Mouse (Mus musculus): ENCODE data around the gene Myt1l.

Gene Myt1l

DNA sequence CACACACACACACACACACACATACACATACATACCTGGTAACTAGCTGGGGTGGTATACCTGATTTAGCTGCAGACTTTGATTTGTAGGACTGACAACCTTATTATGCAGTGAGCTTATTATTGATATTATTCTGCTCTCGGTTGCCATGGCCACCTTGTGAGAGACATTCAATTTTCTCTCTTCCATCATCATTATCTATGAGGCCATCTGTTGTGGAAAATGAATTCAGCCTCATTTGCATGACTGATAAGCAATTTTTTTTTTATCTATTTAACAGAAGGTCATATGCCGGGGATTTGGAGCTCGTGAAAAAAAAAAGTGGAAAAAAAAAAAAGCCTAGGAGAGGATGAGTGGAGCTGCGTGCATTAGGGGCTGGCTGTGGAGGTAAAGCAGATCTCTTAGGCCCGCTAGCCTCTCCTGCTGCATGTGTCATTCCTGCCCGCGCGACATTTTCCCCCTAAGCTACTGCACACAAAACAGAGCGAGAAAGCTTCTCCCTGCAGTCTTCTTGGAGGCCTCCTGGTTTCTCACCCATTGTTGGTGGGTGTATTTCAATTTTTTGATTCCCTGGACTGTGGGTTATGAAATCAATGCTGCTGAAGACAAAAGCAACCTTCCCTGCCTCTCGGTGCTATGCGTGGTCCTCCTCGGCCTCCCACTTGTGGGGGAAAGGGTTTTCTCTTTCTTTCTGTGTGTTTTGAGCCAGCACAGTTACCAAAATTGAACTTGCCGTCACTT, at the start of gene Myt1l:
TSS of gene Myt1l (plus strand) at position 354 of the 741 bp plus-strand sequence.
- no peak for DNase-seq (ENCODE audit: low spot score in 2 of 2)

DNA sequence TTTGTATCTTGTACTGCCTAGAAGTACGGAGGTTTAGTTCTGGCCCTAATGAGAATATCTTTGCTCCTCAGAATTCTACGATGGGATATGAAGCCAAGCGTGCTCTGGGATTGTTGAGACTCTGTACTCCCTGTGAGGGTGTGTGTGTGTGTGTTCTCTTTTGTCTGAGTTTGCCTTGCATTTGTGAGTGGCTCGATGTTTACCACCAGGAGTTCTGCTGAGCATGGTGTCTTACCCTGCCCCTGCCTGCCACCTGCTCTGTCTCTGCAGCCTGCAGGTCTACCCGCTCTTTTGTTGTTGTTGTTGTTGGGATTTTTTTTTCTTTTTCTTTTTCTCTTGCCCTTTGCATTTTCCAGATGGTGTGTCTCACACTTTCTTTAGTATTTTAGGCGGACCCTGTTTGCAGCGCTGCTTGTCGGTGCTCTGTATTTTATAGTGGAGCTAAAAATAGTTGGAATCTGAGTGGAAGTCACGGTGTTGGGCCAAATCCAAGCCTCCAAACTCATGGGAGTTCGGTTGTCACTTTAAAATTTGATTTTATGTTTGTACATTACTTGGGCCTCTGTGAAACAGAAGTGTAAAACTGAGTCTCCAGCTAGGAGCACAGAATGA, 41.7 kb upstream of the Myt1l start:
- DNase-seq (ENCODE audit: low spot score in 2 of 2): no peak

- DNase-seq (ENCODE audit: low spot score in 2 of 2): no peak
Measured at GRCm38 (mm10) chr12:29526236-29526644, 1.9 kb upstream of the Myt1l start.

DNA sequence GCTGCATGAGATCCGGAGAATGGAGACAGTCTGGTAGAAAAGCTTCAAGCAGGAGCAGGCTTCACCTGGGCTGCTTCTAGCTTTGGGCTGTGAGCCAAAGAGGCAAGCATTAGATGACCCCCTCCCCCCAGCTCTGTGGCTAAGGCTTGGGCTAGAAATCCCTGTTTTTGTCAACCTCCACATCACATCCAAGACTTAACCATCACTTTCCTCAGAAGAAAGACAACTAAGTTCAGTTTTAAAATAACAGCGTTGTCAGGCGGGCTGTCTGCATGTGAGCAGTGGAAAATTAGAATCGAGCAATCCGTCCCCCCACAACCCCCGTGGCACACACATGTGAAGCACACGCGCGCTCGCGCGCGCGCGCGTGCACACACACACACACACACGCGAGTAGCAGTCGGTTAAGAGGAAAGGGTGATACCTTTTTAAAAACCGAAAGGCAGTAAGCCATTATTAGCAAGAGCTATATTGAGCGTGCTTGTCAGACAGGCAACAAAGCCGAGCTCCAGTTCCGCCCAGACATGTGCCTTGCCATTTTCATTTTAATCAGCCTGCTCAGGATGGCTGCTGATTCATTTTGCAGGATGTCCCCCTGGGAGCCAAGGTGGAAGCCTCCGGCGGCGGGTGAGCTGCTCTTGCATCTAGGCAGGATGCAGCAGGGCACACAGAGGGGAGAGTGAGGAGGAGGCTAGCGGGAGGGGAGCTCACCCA, 979 bp upstream of the Myt1l start:
- no peak for DNase-seq (ENCODE audit: low spot score in 2 of 2)

- DNase-seq (ENCODE audit: low spot score in 2 of 2): no peak
Measured at GRCm38 (mm10) chr12:29530241-29530725, 2.1 kb downstream of the Myt1l start.

GRCm38 (mm10) chr12:29530823-29531222, 2.6 kb downstream of the Myt1l start:
- no peak for DNase-seq (ENCODE audit: low spot score in 2 of 2)

GRCm38 (mm10) chr12:29533071-29533876, 5.1 kb downstream of the Myt1l start:
- DNase-seq (ENCODE audit: low spot score in 2 of 2): no peak

- no peak for DNase-seq (ENCODE audit: low spot score in 2 of 2)
Measured at GRCm38 (mm10) chr12:29534326-29534725, 6.1 kb downstream of the Myt1l start.

- DNase-seq (ENCODE audit: low spot score in 2 of 2): no peak
Measured at GRCm38 (mm10) chr12:29534761-29535300, 6.6 kb downstream of the Myt1l start.

DNA sequence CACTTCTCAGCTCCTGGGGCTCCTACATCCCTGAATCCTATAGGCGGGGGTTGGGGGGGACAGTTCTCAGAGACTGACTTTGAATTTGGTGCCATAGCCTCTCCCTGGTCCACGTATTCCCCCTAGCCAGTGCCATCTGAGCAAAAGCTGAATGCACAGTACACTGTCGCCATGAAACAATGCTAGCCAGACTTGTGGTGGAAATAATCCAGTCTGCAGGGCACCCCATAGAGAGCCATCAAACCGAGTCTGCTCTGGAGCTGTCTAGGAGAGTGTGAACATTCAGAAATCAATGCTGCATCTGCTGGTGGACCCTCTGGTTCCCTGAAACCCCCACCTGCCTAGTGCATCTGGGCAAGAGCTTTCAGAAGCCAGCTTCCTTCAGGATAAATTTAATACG, 9.7 kb downstream of the Myt1l start:
- DNase-seq (ENCODE audit: low spot score in 2 of 2): no peak

DNA sequence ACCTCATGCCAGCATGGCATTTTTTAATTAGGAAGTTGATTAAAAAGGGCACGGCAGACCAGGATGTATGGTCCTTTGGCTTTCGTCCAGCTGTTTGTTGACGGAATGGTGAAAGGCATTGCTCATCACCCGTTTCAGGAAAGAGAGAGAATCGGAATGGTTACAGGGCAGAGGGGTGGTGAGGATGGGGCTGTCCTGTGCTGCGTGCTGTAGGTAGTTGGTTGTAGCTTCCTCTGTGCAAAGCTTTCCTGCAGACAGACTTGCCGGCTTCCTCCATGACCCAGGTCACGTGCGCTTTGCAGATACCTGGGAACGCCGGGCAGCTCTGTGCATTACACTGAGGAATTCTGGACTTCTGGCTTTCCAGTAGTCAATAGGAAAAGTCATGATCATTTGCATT, 10.3 kb downstream of the Myt1l start:
- DNase-seq (ENCODE audit: low spot score in 2 of 2): no peak

DNA sequence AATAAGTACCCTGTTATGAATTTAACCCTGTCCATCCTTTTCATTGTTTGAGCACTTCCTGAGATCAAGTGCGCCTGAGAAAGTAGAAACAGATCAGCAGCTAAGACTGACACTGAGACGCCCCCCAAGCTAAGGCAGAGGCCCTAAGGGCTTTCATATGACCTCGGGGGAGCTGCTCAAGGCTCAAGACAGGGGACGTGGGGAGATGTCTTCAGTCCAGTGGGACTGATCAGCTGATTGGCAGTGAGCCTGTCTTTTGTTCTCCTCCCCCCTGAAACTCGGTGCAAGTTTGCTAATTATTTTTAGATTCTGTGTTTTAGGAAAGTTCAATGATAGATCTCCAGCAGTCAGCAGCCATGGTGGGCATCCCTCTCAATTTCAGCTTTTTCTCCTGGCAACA, 10.9 kb downstream of the Myt1l start:
- no peak for DNase-seq (ENCODE audit: low spot score in 2 of 2)

GRCm38 (mm10) chr12:29540741-29541140, 12.6 kb downstream of the Myt1l start:
- no peak for DNase-seq (ENCODE audit: low spot score in 2 of 2)

DNA sequence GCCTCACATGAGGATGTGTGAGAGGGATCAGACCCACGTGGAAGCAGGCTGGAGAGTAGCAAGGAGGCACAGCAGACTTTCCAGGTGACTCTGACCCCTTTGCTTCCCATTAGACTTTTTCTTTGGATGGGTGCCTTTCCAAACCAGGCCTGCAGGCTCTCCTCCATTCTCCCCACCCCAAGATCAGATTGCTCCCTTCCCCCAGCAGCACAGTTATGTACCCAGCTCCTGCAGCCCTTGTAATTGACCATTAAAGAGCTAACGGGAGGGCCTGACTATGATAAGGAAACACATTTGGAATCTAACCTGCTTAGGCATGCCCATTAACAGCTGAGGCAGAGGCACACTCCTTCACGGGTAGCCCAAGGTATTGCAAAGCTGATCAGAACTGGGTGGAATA, 17.9 kb downstream of the Myt1l start:
- DNase-seq (ENCODE audit: low spot score in 2 of 2): no peak

GRCm38 (mm10) chr12:29547112-29547511, 18.9 kb downstream of the Myt1l start:
- no peak for DNase-seq (ENCODE audit: low spot score in 2 of 2)

DNA sequence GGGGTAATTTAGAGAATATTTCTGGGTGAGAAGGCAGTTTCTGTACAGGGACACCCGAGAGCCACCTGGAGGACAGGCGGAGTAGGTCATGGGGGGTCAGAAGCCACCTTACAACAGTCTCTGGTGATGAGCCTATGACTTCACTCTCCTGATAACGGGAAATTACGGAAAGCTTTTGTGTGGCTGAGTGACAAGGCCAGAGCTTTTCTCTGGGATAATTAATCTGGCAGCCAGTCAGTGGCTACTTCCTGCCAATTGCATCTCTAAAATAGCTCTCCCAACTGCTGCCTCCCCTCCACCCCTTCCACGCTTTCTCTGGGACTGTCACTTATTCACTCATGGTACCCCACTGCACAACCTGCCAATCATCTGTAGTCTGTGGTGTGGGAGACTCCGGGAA, 19.6 kb downstream of the Myt1l start:
- no peak for DNase-seq (ENCODE audit: low spot score in 2 of 2)

DNA sequence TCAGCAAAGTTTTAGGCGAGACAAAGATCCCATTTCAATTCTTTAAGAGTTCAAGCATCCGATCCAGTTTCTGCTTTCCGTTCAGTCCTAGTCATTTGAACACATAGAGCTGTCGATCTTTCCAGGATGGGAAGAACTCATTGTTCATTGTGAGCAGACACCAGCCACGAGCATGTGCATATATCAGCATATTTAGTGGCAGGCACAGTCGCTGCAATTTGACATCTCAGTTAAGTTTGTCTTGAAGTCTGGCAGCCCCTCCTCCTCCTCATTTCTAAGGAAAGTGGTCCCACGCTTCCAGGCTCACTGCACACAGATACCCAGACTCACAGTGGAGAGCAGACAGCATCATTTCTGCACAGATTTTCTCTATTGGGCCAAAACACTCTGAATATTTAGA, 25.0 kb downstream of the Myt1l start:
- DNase-seq (ENCODE audit: low spot score in 2 of 2): no peak

DNA sequence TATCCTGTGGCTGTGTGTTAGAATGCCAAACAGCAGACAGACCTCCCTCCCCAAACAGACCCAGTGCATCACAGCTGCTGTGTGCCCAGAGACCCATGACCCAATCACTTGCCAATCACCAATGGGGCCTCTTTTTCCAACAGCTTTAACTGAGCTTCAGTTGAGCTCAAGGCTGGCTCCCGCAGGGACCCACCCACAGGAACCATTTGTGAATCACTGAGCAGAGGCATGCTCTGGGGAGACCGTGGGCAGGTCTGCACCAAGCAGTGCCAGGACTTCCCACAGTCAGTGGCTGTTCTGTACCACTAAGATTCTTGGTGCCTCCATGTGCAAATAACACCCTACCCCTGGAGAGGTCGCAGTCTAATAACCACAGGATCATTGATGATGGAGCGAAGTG, 27.5 kb downstream of the Myt1l start:
- DNase-seq (ENCODE audit: low spot score in 2 of 2): no peak

DNA sequence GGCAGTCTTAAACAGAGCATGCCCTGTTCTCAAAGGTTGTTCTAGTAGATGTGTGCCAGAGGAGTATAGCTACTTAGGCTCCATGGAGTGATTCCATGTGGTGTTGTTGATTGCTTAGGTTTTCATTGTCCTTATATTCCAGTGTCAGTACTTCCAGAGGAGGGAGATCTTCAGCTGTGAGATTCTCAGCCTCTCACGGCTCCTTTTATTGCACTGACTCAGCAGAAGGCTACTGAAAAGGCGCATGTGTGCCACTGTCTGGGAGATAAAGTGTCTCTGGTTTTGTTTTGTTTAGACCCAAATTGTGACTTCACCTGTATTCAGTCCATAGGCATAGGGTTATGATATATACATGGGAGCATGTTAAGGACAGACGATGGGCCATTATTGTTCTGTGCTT, 28.2 kb downstream of the Myt1l start:
- no peak for DNase-seq (ENCODE audit: low spot score in 2 of 2)

DNA sequence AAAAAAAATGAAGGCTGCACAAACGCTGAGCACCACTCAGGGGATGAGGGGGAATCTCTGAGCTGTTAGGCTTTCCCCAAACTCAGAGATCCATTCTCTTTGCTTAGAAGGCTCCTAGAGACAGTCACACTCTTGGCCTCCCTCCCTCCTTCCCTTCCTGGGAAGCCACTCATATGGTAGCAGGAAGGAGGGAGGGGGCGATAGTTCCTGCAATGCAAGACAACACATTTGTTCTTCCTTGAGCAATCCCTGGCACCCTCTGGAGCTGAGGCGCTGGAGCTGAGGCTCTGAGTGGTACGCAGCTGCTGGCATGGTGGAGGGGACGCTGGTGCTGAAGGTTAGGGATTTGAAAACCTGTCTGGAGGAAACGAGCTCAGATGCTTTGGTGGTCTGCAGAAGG, 28.7 kb downstream of the Myt1l start:
- no peak for DNase-seq (ENCODE audit: low spot score in 2 of 2)

DNA sequence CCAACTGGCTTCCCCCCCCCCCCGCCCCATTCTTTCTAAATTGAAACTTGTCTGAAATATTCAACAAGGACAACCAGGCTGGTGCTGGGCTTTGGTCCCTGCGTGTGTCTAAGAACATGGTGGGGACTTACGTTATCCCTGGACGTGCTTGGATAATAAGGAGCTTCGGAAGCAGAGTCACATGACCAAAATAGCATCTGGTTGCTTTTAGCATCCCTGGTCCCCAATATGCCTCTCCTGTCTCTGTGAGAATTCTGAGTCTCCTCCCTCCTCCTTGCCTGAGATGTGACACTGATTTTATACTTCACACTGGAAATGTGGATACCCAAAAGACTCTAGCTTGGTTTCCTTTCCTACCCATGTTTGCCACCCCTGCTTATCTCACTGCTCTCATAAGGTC, 31.6 kb downstream of the Myt1l start:
- no peak for DNase-seq (ENCODE audit: low spot score in 2 of 2)

GRCm38 (mm10) chr12:29561222-29561621, 33.0 kb downstream of the Myt1l start:
- DNase-seq (ENCODE audit: low spot score in 2 of 2): no peak
